Mouse (Mus musculus) mature B cell (primary cell): ENCODE results near the gene Gm28051.

Source experiments
- in situ Hi-C: fragments of 300-500 bp; cut with MboI; formaldehyde crosslinking; loops from 2 replicates; pipeline ENCODE4 v1.14.3; 2019

Gene Gm28051

GRCm38 (mm10) chr12:102686321-102686720 is 71.2 kb downstream of the Gm28051 start:
- in situ Hi-C loops: no loop called here

DNA sequence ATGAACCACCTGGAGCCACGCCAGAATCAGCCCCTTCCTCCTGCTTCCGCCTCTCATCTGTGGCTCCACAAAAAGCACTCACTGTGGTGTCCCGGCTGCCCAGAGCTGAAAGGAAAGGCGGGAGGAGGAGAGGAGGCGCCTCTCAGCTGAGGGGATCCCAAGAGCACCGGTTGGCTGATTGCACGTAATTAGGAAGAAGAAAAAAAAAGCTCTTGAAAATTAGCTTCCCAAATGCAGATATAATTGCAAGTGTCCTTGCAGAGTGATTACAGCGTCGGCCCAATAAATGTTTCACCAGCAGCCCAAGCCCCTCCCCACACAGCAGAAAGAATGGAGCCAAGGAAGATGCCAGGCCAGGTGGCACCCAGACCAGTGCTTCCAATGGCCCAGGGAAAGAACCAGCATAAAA is 72.0 kb downstream of the Gm28051 start:
- in situ Hi-C loops: no loop called here

GRCm38 (mm10) chr12:102684720-102685386 is 72.7 kb downstream of the Gm28051 start:
- in situ Hi-C loops: no loop called here

DNA sequence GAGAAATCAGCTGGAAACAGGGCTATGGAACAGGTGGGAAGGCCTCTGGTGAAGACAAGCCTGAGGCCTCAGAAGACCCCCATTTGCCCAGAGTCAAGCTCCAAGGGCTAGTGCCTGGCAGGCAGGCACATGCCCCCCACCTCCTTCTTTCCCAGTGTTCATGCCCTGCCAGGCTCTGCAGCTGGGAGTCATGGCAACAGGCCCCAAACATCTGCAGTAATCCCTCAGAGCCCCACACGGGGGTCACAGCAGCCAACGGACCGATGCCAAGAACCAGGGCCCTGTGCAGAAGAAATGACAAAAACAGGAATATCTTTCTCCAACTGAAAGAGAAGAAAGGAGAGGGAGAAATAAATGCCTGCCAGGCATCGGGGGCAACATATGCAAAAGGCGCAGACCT is 73.6 kb downstream of the Gm28051 start:
- in situ Hi-C loops: no loop called here

- in situ Hi-C loops: no loop called here
Measured at GRCm38 (mm10) chr12:102683438-102683837, 74.1 kb downstream of the Gm28051 start.

DNA sequence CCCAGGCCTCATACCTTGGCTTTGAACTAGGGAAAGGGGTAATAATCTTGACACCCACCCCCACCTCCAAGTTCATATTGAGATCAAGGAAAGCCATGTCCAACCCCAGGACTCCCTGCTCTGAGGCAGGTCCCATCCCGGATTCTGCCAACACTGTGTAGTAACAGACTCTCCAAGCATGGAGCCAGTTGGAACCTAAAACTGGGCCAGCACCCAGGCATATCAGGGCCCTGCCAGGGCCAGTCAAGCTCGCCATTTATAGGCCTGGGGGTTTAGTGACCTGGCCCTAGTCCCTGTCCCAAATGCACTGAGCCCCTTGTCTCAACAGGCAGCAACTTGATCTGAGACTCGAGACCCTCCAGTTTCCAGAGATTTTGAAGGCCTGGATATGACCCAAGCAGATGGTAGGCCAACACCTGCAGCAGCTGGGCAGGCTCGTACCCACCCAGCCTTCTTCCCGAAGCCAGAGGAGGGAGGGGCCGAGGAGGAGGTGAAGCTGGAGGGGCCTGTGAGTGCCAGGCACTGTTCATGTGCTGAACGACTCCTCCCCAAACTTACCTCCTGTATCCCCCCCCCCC is 74.8 kb downstream of the Gm28051 start:
- in situ Hi-C loops: no loop called here

GRCm38 (mm10) chr12:102682085-102682484 is 75.5 kb downstream of the Gm28051 start:
- in situ Hi-C loops: no loop called here

GRCm38 (mm10) chr12:102681590-102681989 is 76.0 kb downstream of the Gm28051 start:
- in situ Hi-C loops: no loop called here

GRCm38 (mm10) chr12:102678820-102679219 is 78.7 kb downstream of the Gm28051 start:
- in situ Hi-C loops: no loop called here

DNA sequence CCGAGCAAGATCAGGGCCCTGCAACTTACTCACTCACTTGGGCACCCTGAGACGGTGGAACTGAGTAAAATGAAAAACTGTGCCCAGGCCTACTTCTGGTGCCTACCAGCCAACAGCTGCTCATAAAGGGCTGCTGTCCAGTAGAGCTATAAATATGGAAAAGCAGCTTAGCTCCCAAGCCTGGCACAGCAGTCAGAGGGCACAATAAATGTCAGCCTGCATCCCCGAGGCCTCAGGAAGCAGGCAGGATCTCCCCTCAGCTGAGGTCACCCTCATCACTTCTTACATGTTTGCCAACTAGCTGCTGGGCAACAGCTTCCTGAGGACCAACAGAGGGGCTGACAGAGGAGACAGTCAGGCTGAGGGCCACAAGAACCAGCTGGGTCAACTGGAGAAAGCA is 80.5 kb downstream of the Gm28051 start:
- in situ Hi-C loops: no loop called here

- in situ Hi-C loops: no loop called here
Measured at GRCm38 (mm10) chr12:102674556-102674955, 83.0 kb downstream of the Gm28051 start.

DNA sequence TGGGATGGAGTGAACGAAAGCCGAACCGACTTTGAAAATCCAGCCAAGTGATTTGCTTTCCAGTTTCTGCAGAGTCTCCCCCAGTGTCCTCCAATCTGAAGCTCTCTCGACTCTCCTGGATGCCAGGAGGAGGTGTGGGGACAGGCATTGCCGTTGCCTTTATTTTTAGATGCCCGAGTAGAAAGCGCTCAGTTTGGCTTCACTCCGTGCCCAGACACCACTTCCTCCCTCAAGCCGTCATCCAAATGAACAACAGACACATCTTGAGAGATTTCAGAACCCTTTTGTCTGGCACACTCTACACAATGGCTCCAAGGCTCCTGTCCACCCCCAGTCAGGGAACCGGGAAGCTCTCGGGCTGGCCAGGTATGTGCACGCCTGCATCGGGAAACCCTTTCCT is 83.4 kb downstream of the Gm28051 start:
- in situ Hi-C loops: no loop called here

DNA sequence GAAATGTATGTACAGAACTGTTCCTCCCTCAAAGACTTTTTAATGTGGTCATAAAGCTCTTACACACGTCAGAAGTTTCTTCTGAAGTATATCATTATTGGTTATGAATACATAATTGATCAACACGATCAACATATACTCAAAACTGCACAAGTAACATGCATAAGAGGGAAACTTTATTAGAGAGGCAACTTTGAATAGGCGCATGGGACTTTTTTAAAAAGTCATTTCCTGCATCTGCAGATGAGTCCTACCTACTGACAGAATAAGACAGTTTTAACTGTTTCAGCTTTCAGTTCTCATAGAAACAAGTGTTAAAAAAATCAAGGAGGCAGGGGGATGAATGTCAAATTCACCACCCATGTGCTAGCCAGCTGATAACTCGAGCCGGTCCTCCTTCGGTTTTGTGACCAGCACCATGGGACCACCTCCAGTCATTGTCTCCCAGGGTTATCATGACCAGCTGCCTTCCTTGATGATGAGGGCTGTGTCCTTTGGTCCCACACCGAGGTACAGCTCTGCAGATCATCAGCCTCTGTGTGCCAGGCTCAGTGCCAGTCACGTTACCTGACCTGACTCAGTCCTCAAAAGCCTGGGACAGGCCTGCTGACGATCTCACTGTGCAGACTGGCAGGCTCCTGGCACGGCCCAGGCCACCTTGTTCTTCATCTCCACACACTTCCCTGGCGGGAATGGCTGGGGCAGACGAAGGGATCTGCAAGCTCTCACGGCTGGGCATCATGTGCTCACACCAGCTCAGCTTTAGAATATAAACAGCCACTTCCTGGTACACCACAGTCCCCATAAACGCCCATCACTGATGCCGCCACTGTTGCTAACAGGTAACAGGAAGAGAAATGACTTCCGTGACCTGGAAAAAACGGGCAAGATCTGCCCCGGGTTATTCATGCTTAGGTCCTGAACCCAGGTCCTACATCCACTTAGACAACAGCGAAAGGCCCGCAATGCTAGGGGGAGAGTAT is 84.4 kb downstream of the Gm28051 start:
- in situ Hi-C loops: no loop called here

GRCm38 (mm10) chr12:102672176-102672575 is 85.4 kb downstream of the Gm28051 start:
- in situ Hi-C loops: no loop called here

GRCm38 (mm10) chr12:102670848-102671247 is 86.7 kb downstream of the Gm28051 start:
- in situ Hi-C loops: no loop called here
